Mouse (Mus musculus) embryonic facial prominence, embryonic 12.5 days (tissue): ENCODE results near the gene Iqsec3. TPM values are rescaled to one million over a fixed set of nuclear protein-coding genes. Genes with fewer than 3 reads are reported as not detected.

Experiments
- ATAC-seq: fragments of 200-750 bp; cut with Nextera tagmentation; 2 replicates; pipeline ENCODE4 v1.8.0; 2017; ENCODE audit not compliant: insufficient number of reproducible peaks, insufficient read depth, low FRiP score, low TSS enrichment
- H3K27ac ChIP-seq: fragments of 300-500 bp; sonication (generic); 2 replicates; pipeline ENCODE4 v1.5.1; 2016; ENCODE audit warnings: mild to moderate bottlenecking
- H3K27me3 ChIP-seq: fragments of 300-500 bp; sonication (generic); 2 replicates; pipeline ENCODE4 v1.6.1; 2016; ENCODE audit warnings: mild to moderate bottlenecking, moderate library complexity
- H3K36me3 ChIP-seq: fragments of 300-500 bp; sonication (generic); 2 replicates; pipeline ENCODE4 v1.6.1; 2016; ENCODE audit warnings: mild to moderate bottlenecking
- H3K4me1 ChIP-seq: fragments of 300-500 bp; sonication (generic); 2 replicates; pipeline ENCODE4 v1.6.1; 2016
- H3K4me2 ChIP-seq: fragments of 300-500 bp; sonication (generic); replicated peaks from 2 replicates; pipeline ENCODE4 v1.6.1; 2016; ENCODE audit warnings: mild to moderate bottlenecking, moderate library complexity
- H3K4me3 ChIP-seq: fragments of 300-500 bp; sonication (generic); 2 replicates; pipeline ENCODE4 v1.5.1; 2016; ENCODE audit warnings: mild to moderate bottlenecking
- H3K9ac ChIP-seq: fragments of 300-500 bp; sonication (generic); 2 replicates; pipeline ENCODE4 v1.6.1; 2016; ENCODE audit warnings: mild to moderate bottlenecking, moderate library complexity
- H3K9me3 ChIP-seq: fragments of 300-500 bp; sonication (generic); 2 replicates; pipeline ENCODE4 v1.6.1; 2016; ENCODE audit warnings: mild to moderate bottlenecking, moderate library complexity
- WGBS: fragments of 180-500 bp; shearing (Covaris S2); methylation state at CpG from one replicate; pipeline ENCODE4 v1.1.7; 2016; 5-methylcytosine and 5-hydroxymethylcytosine counted together
- polyA plus RNA-seq: library from polyadenylated mRNA; unstranded; fragments of >200 nt; fragmentation: Nextera tagmentation; extraction: Ambion mirVana; gene quantifications from 2 replicates; pipeline ENCODE4 v1.2.1, GENCODE M21; 2016

Iqsec3 gene
- polyA plus RNA-seq, 1 experiment from 2014 or later = 0.19 TPM

- Histone ChIP-seq H3K36me3 (no peaks in the 10 kb centered on the region), H3K27me3 (no peaks in the 10 kb centered on the region), H3K4me2 (0 out of 2 replicates have a peak overlapping the region, but pooled peaks have one; percentile 4), H3K4me1 (0 out of 2 replicates have a peak, but pooled peaks cover 3% of the 10 kb centered on the region), H3K27ac (no peak overlapping the region), H3K9me3 (no peaks in the 10 kb centered on the region), H3K4me3 (no peak overlapping the region), H3K9ac (no peak overlapping the region)
- no peak for ATAC-seq
- WGBS = 18% methylated on average over 9 of the region's 9 CpGs
Observed at GRCm38 (mm10) chr6:121498819-121499535, 25.5 kb upstream of the Iqsec3 start.

- 45% methylated on average over 7 of the region's 7 CpGs for WGBS
- Histone ChIP-seq H3K4me3 (no peak overlapping the region), H3K27ac (no peak overlapping the region), H3K36me3 (no peaks in the 10 kb centered on the region), H3K9ac (no peak overlapping the region), H3K4me2 (no peak overlapping the region), H3K27me3 (no peaks in the 10 kb centered on the region), H3K9me3 (no peaks in the 10 kb centered on the region), H3K4me1 (0 out of 2 replicates have a peak, but pooled peaks cover 3% of the 10 kb centered on the region)
- ATAC-seq = no peak
Observed at GRCm38 (mm10) chr6:121495606-121496005, 22.1 kb upstream of the Iqsec3 start.

- no peak overlapping the region for H3K4me2 ChIP-seq
- H3K4me3 ChIP-seq = no peak overlapping the region
Observed at GRCm38 (mm10) chr6:121495026-121495425, 21.5 kb upstream of the Iqsec3 start.

GRCm38 (mm10) chr6:121494319-121494718 lies 20.8 kb upstream of the Iqsec3 start:
- H3K27ac ChIP-seq = no peak overlapping the region
- H3K4me1 ChIP-seq = 0 out of 2 replicates have a peak, but pooled peaks cover 3% of the 10 kb centered on the region
- no peak overlapping the region for H3K9ac ChIP-seq
- no peaks in the 10 kb centered on the region for H3K9me3 ChIP-seq
- no peaks in the 10 kb centered on the region for H3K36me3 ChIP-seq
- H3K27me3 ChIP-seq = no peaks in the 10 kb centered on the region
- WGBS = 71% methylated on average over 4 of the region's 4 CpGs
- no peak overlapping the region for H3K4me2 ChIP-seq
- no peak for ATAC-seq
- no peak overlapping the region for H3K4me3 ChIP-seq

More at GRCm38 (mm10) chr6:121495026-121495425, 21.5 kb upstream of the Iqsec3 start:
- no peaks in the 10 kb centered on the region for H3K36me3 ChIP-seq
- H3K4me1 ChIP-seq = 0 out of 2 replicates have a peak, but pooled peaks cover 3% of the 10 kb centered on the region
- H3K9me3 ChIP-seq = no peaks in the 10 kb centered on the region
- WGBS = 100% methylated on average over 1 of the region's 1 CpGs
- ATAC-seq = no peak
- H3K27ac ChIP-seq = no peak overlapping the region
- H3K27me3 ChIP-seq = no peaks in the 10 kb centered on the region
- no peak overlapping the region for H3K9ac ChIP-seq

GRCm38 (mm10) chr6:121491339-121491738 lies 17.9 kb upstream of the Iqsec3 start:
- no peaks in the 10 kb centered on the region for H3K27me3 ChIP-seq
- ATAC-seq = no peak
- no peak overlapping the region for H3K4me2 ChIP-seq
- no peak overlapping the region for H3K27ac ChIP-seq
- H3K9ac ChIP-seq = no peak overlapping the region
- H3K9me3 ChIP-seq = no peaks in the 10 kb centered on the region
- H3K4me1 ChIP-seq = no peaks in the 10 kb centered on the region
- WGBS = 85% methylated on average over 5 of the region's 5 CpGs
- no peak overlapping the region for H3K4me3 ChIP-seq
- no peaks in the 10 kb centered on the region for H3K36me3 ChIP-seq

- 42% methylated on average over 5 of the region's 5 CpGs for WGBS
Observed at GRCm38 (mm10) chr6:121472273-121472672, 1.2 kb downstream of the Iqsec3 start.

GRCm38 (mm10) chr6:121468235-121468634 lies 5.2 kb downstream of the Iqsec3 start:
- Histone ChIP-seq H3K9me3 (no peaks in the 10 kb centered on the region), H3K4me1 (no peaks in the 10 kb centered on the region), H3K4me3 (no peak overlapping the region), H3K4me2 (no peak overlapping the region), H3K27me3 (peaks cover 30% of the 10 kb centered on the region), H3K27ac (no peak overlapping the region), H3K9ac (no peak overlapping the region), H3K36me3 (no peaks in the 10 kb centered on the region)
- ATAC-seq = no peak

More at GRCm38 (mm10) chr6:121472273-121472672, 1.2 kb downstream of the Iqsec3 start:
- ATAC-seq = no peak
- no peaks in the 10 kb centered on the region for H3K9me3 ChIP-seq
- no peak overlapping the region for H3K4me2 ChIP-seq
- H3K4me3 ChIP-seq = no peak overlapping the region
- H3K27ac ChIP-seq = no peak overlapping the region
- 0 out of 2 replicates have a peak, but pooled peaks cover 9% of the 10 kb centered on the region for H3K4me1 ChIP-seq
- H3K9ac ChIP-seq = no peak overlapping the region
- peaks cover 29% of the 10 kb centered on the region for H3K27me3 ChIP-seq
- H3K36me3 ChIP-seq = no peaks in the 10 kb centered on the region

- peak overlapping the region; percentile 6; the same call in 1 of the 2 replicates for H3K4me3 ChIP-seq
- H3K9ac ChIP-seq = no peak overlapping the region
- peaks cover 6% of the 10 kb centered on the region; the same call in 1 of the 2 replicates for H3K4me1 ChIP-seq
- 0 out of 2 replicates have a peak, but pooled peaks have one; percentile 31 for ATAC-seq
- peaks cover 24% of the 10 kb centered on the region for H3K27me3 ChIP-seq
- H3K4me2 ChIP-seq = peak overlapping the region; percentile 47
- no peaks in the 10 kb centered on the region for H3K36me3 ChIP-seq
- H3K27ac ChIP-seq = no peak overlapping the region
- 6% methylated on average over 22 of the region's 28 CpGs for WGBS
- H3K9me3 ChIP-seq = no peaks in the 10 kb centered on the region
Observed at GRCm38 (mm10) chr6:121462628-121463340, 10.7 kb downstream of the Iqsec3 start.

- H3K4me1 ChIP-seq = peaks cover 20% of the 10 kb centered on the region; the same call in 1 of the 2 replicates
- peaks cover 12% of the 10 kb centered on the region for H3K27me3 ChIP-seq
- H3K36me3 ChIP-seq = no peaks in the 10 kb centered on the region
- H3K4me2 ChIP-seq = no peak overlapping the region
- H3K9me3 ChIP-seq = no peaks in the 10 kb centered on the region
- H3K4me3 ChIP-seq = no peak overlapping the region
- WGBS = 58% methylated on average over 8 of the region's 8 CpGs
- no peak overlapping the region for H3K27ac ChIP-seq
- no peak overlapping the region for H3K9ac ChIP-seq
- no peak for ATAC-seq
Observed at GRCm38 (mm10) chr6:121457381-121457780, 16.1 kb downstream of the Iqsec3 start.

GRCm38 (mm10) chr6:121456651-121457050 lies 16.8 kb downstream of the Iqsec3 start:
- no peak overlapping the region for H3K4me3 ChIP-seq
- peaks cover 12% of the 10 kb centered on the region for H3K27me3 ChIP-seq
- no peak for ATAC-seq
- H3K9me3 ChIP-seq = no peaks in the 10 kb centered on the region
- H3K27ac ChIP-seq = no peak overlapping the region
- H3K9ac ChIP-seq = no peak overlapping the region
- WGBS = 81% methylated on average over 3 of the region's 3 CpGs
- no peak overlapping the region for H3K4me2 ChIP-seq
- peaks cover 20% of the 10 kb centered on the region; the same call in 1 of the 2 replicates for H3K4me1 ChIP-seq
- H3K36me3 ChIP-seq = no peaks in the 10 kb centered on the region

GRCm38 (mm10) chr6:121454549-121455494 lies 18.7 kb downstream of the Iqsec3 start:
- Histone ChIP-seq H3K36me3 (no peaks in the 10 kb centered on the region), H3K27me3 (peaks cover 15% of the 10 kb centered on the region), H3K4me3 (no peak overlapping the region), H3K4me2 (no peak overlapping the region), H3K9ac (no peak overlapping the region), H3K9me3 (no peaks in the 10 kb centered on the region), H3K27ac (no peak overlapping the region), H3K4me1 (peaks cover 20% of the 10 kb centered on the region; the same call in 1 of the 2 replicates)
- 47% methylated on average over 12 of the region's 12 CpGs for WGBS
- ATAC-seq = no peak
